Mouse (Mus musculus): Measurements from ENCODE around the gene Zranb3. TPM values are rescaled to one million over a fixed set of nuclear protein-coding genes. Genes with fewer than 3 reads are reported as not detected.

The Zranb3 gene
- polyA plus RNA-seq, 1 experiment from 2014 or later, result 1.3 TPM

GRCm38 (mm10) chr1:128064716-128065115 lies 38.1 kb downstream of the Zranb3 start:
- peaks cover 6% of the 10 kb centered on the region; the same call in 1 of the 2 replicates for H3K4me1 ChIP-seq (ENCODE audit: insufficient read depth)
- H3K9me3 ChIP-seq (ENCODE audit: low read length), result no peaks in the 10 kb centered on the region
- H3K4me2 ChIP-seq (ENCODE audit: low read depth, low read length), result no peak overlapping the region
- H3K9ac ChIP-seq (replicated peaks), result no peak overlapping the region
- H3K27ac ChIP-seq (ENCODE audit: low read depth), result no peak overlapping the region
- H3K36me3 ChIP-seq (replicated peaks; ENCODE audit: insufficient read depth, low read length), result no peaks in the 10 kb centered on the region
- TF ChIP-seq CTCF (IDR thresholded peaks at IDR 0.05; ENCODE audit: low read depth) (no peak), EP300 (IDR thresholded peaks at IDR 0.05; ENCODE audit: low read depth) (no peak)
- H3K27me3 ChIP-seq (ENCODE audit: insufficient read depth, low read length), result no peaks in the 10 kb centered on the region
- 86% methylated on average over 6 of the region's 6 CpGs for WGBS (ENCODE audit: insufficient replicate concordance)
- DNase-seq (no peak), ATAC-seq (no peak)
- no peak overlapping the region for H3K4me3 ChIP-seq (ENCODE audit: low read depth, low read length)

GRCm38 (mm10) chr1:128062167-128062566 lies 40.7 kb downstream of the Zranb3 start:
- no peak for ATAC-seq
- H3K4me3 ChIP-seq (ENCODE audit: low read depth, low read length), result no peak overlapping the region
- 45% methylated on average over 1 of the region's 1 CpGs for WGBS (ENCODE audit: insufficient replicate concordance)

GRCm38 (mm10) chr1:128061401-128061800 lies 41.4 kb downstream of the Zranb3 start:
- ATAC-seq, result no peak
- Histone ChIP-seq H3K36me3 (replicated peaks; ENCODE audit: insufficient read depth, low read length) (no peaks in the 10 kb centered on the region), H3K4me3 (ENCODE audit: low read depth, low read length) (no peak overlapping the region), H3K9me3 (ENCODE audit: low read length) (no peaks in the 10 kb centered on the region), H3K9ac (replicated peaks) (no peak overlapping the region), H3K27ac (ENCODE audit: low read depth) (no peak overlapping the region), H3K27me3 (ENCODE audit: insufficient read depth, low read length) (no peaks in the 10 kb centered on the region), H3K4me2 (ENCODE audit: low read depth, low read length) (no peak overlapping the region), H3K4me1 (ENCODE audit: insufficient read depth) (no peaks in the 10 kb centered on the region)
- no peak for DNase-seq
- 78% methylated on average over 1 of the region's 1 CpGs for WGBS (ENCODE audit: insufficient replicate concordance)
- TF ChIP-seq CTCF (IDR thresholded peaks at IDR 0.05; ENCODE audit: low read depth) (no peak), EP300 (IDR thresholded peaks at IDR 0.05; ENCODE audit: low read depth) (no peak)

More at GRCm38 (mm10) chr1:128062167-128062566, 40.7 kb downstream of the Zranb3 start:
- Histone ChIP-seq H3K27ac (ENCODE audit: low read depth) (no peak overlapping the region), H3K9me3 (ENCODE audit: low read length) (no peaks in the 10 kb centered on the region), H3K36me3 (replicated peaks; ENCODE audit: insufficient read depth, low read length) (no peaks in the 10 kb centered on the region), H3K4me2 (ENCODE audit: low read depth, low read length) (no peak overlapping the region), H3K27me3 (ENCODE audit: insufficient read depth, low read length) (no peaks in the 10 kb centered on the region), H3K4me1 (ENCODE audit: insufficient read depth) (no peaks in the 10 kb centered on the region), H3K9ac (replicated peaks) (no peak overlapping the region)
- no peak for DNase-seq
- TF ChIP-seq CTCF (IDR thresholded peaks at IDR 0.05; ENCODE audit: low read depth) (no peak), EP300 (IDR thresholded peaks at IDR 0.05; ENCODE audit: low read depth) (no peak)

GRCm38 (mm10) chr1:128060655-128061344 lies 42.0 kb downstream of the Zranb3 start:
- 60% methylated on average over 8 of the region's 8 CpGs for WGBS (ENCODE audit: insufficient replicate concordance)
- no peaks in the 10 kb centered on the region for H3K4me1 ChIP-seq (ENCODE audit: insufficient read depth)
- H3K4me2 ChIP-seq (ENCODE audit: low read depth, low read length), result no peak overlapping the region
- H3K27me3 ChIP-seq (ENCODE audit: insufficient read depth, low read length), result no peaks in the 10 kb centered on the region
- no peak overlapping the region for H3K27ac ChIP-seq (ENCODE audit: low read depth)
- H3K36me3 ChIP-seq (replicated peaks; ENCODE audit: insufficient read depth, low read length), result no peaks in the 10 kb centered on the region
- DNase-seq (no peak), ATAC-seq (no peak)
- H3K4me3 ChIP-seq (ENCODE audit: low read depth, low read length), result no peak overlapping the region
- no peak for TF ChIP-seq CTCF (IDR thresholded peaks at IDR 0.05; ENCODE audit: low read depth)
- TF ChIP-seq EP300 (IDR thresholded peaks at IDR 0.05; ENCODE audit: low read depth), result no peak
- no peaks in the 10 kb centered on the region for H3K9me3 ChIP-seq (ENCODE audit: low read length)
- H3K9ac ChIP-seq (replicated peaks), result no peak overlapping the region

- Histone ChIP-seq H3K9ac (replicated peaks) (no peak overlapping the region), H3K36me3 (replicated peaks; ENCODE audit: insufficient read depth, low read length) (no peaks in the 10 kb centered on the region), H3K9me3 (ENCODE audit: low read length) (no peaks in the 10 kb centered on the region), H3K27me3 (ENCODE audit: insufficient read depth, low read length) (no peaks in the 10 kb centered on the region), H3K4me3 (ENCODE audit: low read depth, low read length) (no peak overlapping the region), H3K4me2 (ENCODE audit: low read depth, low read length) (no peak overlapping the region), H3K27ac (ENCODE audit: low read depth) (no peak overlapping the region), H3K4me1 (ENCODE audit: insufficient read depth) (no peaks in the 10 kb centered on the region)
- WGBS (ENCODE audit: insufficient replicate concordance), result 71% methylated on average over 5 of the region's 5 CpGs
- peak; percentile 20 for DNase-seq
- ATAC-seq, result peak; percentile 55; the same call in 1 of the 2 replicates
- TF ChIP-seq CTCF (IDR thresholded peaks at IDR 0.05; ENCODE audit: low read depth) (no peak), EP300 (IDR thresholded peaks at IDR 0.05; ENCODE audit: low read depth) (no peak)
Observed at GRCm38 (mm10) chr1:128058625-128059024, 44.2 kb downstream of the Zranb3 start.

- H3K4me1 ChIP-seq (ENCODE audit: insufficient read depth), result no peaks in the 10 kb centered on the region
- no peak overlapping the region for H3K4me3 ChIP-seq (ENCODE audit: low read depth, low read length)
- H3K27me3 ChIP-seq (ENCODE audit: insufficient read depth, low read length), result no peaks in the 10 kb centered on the region
- TF ChIP-seq EP300 (IDR thresholded peaks at IDR 0.05; ENCODE audit: low read depth), result no peak
- DNase-seq (no peak), ATAC-seq (no peak)
- no peak overlapping the region for H3K27ac ChIP-seq (ENCODE audit: low read depth)
- H3K36me3 ChIP-seq (replicated peaks; ENCODE audit: insufficient read depth, low read length), result no peaks in the 10 kb centered on the region
- WGBS (ENCODE audit: insufficient replicate concordance), result 85% methylated on average over 4 of the region's 4 CpGs
- H3K9me3 ChIP-seq (ENCODE audit: low read length), result no peaks in the 10 kb centered on the region
- H3K9ac ChIP-seq (replicated peaks), result no peak overlapping the region
- no peak overlapping the region for H3K4me2 ChIP-seq (ENCODE audit: low read depth, low read length)
Observed at GRCm38 (mm10) chr1:128057269-128057668, 45.6 kb downstream of the Zranb3 start.

Measured in liver, postnatal 0 days (tissue).